Mouse (Mus musculus) limb, embryonic 11.5 days (tissue): ENCODE measurements at regions not wholly inside any gene's neighbourhood (a gene's known extent, or its start where the extent isn't known, plus 50 kb on each side); places are given as distances from the start of the nearest gene placed in this dataset.

ENCODE experiments used
- ATAC-seq: fragments of 200-750 bp; cut with Nextera tagmentation; 2 replicates; pipeline ENCODE4 v1.8.0; 2017; ENCODE audit warnings: low read depth; ENCODE audit not compliant: insufficient number of reproducible peaks, low FRiP score, low TSS enrichment
- DNase-seq: peaks from one replicate; pipeline ENCODE4 v3.0.0-alpha.2; 2015; ENCODE audit warnings: low spot score
- H3K27ac ChIP-seq: fragments of 300-500 bp; sonication (generic); replicated peaks from 2 replicates; pipeline ENCODE4 v1.5.1; 2014; ENCODE audit warnings: low read depth, mild to moderate bottlenecking, low read length
- H3K27me3 ChIP-seq: fragments of 300-500 bp; sonication (generic); 2 replicates; pipeline ENCODE4 v1.6.1; 2014; ENCODE audit warnings: mild to moderate bottlenecking, low read length, mixed read lengths; ENCODE audit not compliant: control insufficient read depth, insufficient read depth
- H3K36me3 ChIP-seq: fragments of 300-500 bp; sonication (generic); 2 replicates; pipeline ENCODE4 v1.6.1; 2014; ENCODE audit warnings: mild to moderate bottlenecking, low read length, moderate library complexity, mixed read lengths; ENCODE audit not compliant: control insufficient read depth, insufficient read depth
- H3K4me1 ChIP-seq: fragments of 300-500 bp; sonication (generic); 2 replicates; pipeline ENCODE4 v1.6.1; 2014; ENCODE audit warnings: low read length, mixed read lengths; ENCODE audit not compliant: control insufficient read depth, insufficient read depth
- H3K4me2 ChIP-seq: fragments of 300-500 bp; sonication (generic); 2 replicates; pipeline ENCODE4 v1.6.1; 2014; ENCODE audit warnings: low read depth, mild to moderate bottlenecking, moderate library complexity; ENCODE audit not compliant: severe bottlenecking
- H3K4me3 ChIP-seq: fragments of 300-500 bp; sonication (generic); 2 replicates; pipeline ENCODE4 v1.5.1; 2014; ENCODE audit warnings: low read depth, low read length
- H3K9ac ChIP-seq: fragments of 300-500 bp; sonication (generic); 2 replicates; pipeline ENCODE4 v1.6.1; 2014; ENCODE audit warnings: mild to moderate bottlenecking, low read length
- H3K9me3 ChIP-seq: fragments of 300-500 bp; sonication (generic); 2 replicates; pipeline ENCODE4 v1.6.1; 2016; ENCODE audit warnings: low read length; ENCODE audit not compliant: control insufficient read depth
- whole genome bisulfite sequencing: fragments of 180-500 bp; shearing (Covaris S2); extraction: QIAGEN DNeasy Blood & Tissue Kit; methylation state at CpG from one replicate; pipeline ENCODE4 v1.1.7; 2014; 5-methylcytosine and 5-hydroxymethylcytosine counted together

DNA sequence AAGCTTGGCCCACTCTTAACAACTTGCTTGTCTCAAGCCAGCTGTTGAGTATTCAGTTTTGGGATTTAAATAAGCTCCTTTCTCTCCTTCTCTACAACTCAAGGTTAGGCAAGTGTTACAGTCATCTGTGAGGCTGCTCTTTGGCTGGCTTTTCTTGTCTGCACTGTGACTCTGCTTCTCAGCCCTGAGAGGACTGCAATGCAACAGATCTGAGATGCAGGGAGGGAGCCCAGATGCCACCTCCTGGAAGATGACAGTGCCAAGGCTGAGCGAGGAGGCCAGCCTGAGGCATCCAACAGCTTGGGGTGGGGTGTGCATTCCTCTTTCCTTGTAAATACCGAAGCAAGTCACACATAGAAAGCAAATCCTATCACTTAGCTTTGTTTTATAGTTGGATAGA, 86.2 kb upstream of the Arhgap32 start:
- no peak overlapping the region for H3K27ac ChIP-seq

DNA sequence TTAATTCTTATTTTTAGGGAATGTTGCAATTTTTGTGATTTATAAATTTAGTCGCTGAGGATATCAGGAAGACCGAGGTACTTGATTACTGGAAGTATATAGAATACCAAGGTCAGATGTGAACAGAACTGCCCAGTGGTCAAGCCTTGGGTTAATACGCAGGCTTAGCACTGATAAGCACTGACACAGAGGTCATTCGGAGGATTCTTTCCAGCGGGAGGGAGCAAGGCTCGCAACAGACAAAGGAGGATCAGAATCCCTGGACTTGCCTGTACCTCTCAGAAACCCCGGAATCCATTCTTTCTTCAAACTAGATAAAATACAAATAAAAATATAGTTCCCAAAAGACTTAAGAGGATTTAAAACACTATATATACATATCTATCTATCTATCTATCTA, 85.7 kb upstream of the Arhgap32 start:
- Histone ChIP-seq H3K4me1 (peaks cover 6% of the 10 kb centered on the region; the same call in 1 of the 2 replicates), H3K27me3 (no peaks in the 10 kb centered on the region), H3K36me3 (no peaks in the 10 kb centered on the region), H3K4me3 (no peak overlapping the region), H3K9ac (no peak overlapping the region), H3K27ac (no peak overlapping the region), H3K4me2 (no peak overlapping the region), H3K9me3 (no peaks in the 10 kb centered on the region)
- 65% methylated on average over 7 of the region's 7 CpGs for WGBS
- no peak for ATAC-seq
- no peak for DNase-seq

More for the DNA sequence above, 86.2 kb upstream of the Arhgap32 start:
- H3K4me3 ChIP-seq, result no peak overlapping the region
- DNase-seq (no peak), ATAC-seq (no peak)
- peaks cover 6% of the 10 kb centered on the region; the same call in 1 of the 2 replicates for H3K4me1 ChIP-seq
- WGBS, result 51% methylated on average over 2 of the region's 2 CpGs
- no peaks in the 10 kb centered on the region for H3K9me3 ChIP-seq
- no peaks in the 10 kb centered on the region for H3K27me3 ChIP-seq
- no peak overlapping the region for H3K4me2 ChIP-seq
- H3K9ac ChIP-seq, result no peak overlapping the region
- no peaks in the 10 kb centered on the region for H3K36me3 ChIP-seq

DNA sequence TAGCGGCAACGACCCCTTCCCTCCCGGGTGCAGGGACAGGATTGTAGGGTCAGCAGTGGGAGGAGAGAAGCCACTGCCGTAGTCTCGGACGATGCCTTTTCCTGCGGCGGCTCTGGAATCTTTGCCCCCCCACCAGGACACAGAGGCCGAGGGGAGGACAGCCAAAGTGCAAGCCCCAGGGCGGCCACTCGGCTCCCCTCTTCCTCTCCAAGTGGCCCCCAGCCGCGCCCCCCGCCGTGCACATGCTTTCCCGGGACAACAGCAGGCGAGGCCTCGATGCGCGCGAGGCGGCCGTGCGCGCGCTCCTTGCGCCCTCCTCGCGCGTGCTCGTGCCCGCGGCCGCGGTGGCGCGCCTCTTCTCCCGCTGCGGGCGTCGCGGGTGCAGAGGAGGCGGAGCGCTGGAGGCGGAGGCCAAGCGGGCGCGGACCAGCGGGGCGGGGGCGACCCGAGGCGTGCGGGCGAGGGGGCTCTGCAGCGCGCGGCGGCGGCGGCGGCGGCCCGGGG, 83.9 kb upstream of the Arhgap32 start:
- peaks cover 6% of the 10 kb centered on the region; the same call in 1 of the 2 replicates for H3K4me1 ChIP-seq
- ATAC-seq, result peak; percentile 84
- H3K27ac ChIP-seq, result peak overlapping the region; percentile 58
- peak; percentile 90 for DNase-seq
- H3K4me3 ChIP-seq, result peak overlapping the region; percentile 79
- no peaks in the 10 kb centered on the region for H3K9me3 ChIP-seq
- no peaks in the 10 kb centered on the region for H3K36me3 ChIP-seq
- no peaks in the 10 kb centered on the region for H3K27me3 ChIP-seq
- WGBS, result 0% methylated on average over 34 of the region's 64 CpGs
- H3K9ac ChIP-seq, result peak overlapping the region; percentile 90
- H3K4me2 ChIP-seq, result peak overlapping the region; percentile 78

GRCm38 (mm10) chr9:32032521-32033185, 83.3 kb upstream of the Arhgap32 start:
- Histone ChIP-seq H3K27ac (peak overlapping the region; percentile 58), H3K9me3 (no peaks in the 10 kb centered on the region), H3K4me1 (peaks cover 6% of the 10 kb centered on the region; the same call in 1 of the 2 replicates), H3K4me3 (peak overlapping the region; percentile 79), H3K36me3 (no peaks in the 10 kb centered on the region), H3K9ac (peak overlapping the region; percentile 90), H3K4me2 (peak overlapping the region; percentile 78), H3K27me3 (no peaks in the 10 kb centered on the region)
- DNase-seq, result peak; percentile 71
- 1% methylated on average over 41 of the region's 94 CpGs for whole genome bisulfite sequencing
- peak; percentile 55; the same call in 1 of the 2 replicates for ATAC-seq

- Histone ChIP-seq H3K9me3 (no peaks in the 10 kb centered on the region), H3K9ac (no peak overlapping the region), H3K4me2 (no peak overlapping the region), H3K27ac (no peak overlapping the region), H3K4me3 (no peak overlapping the region), H3K27me3 (no peaks in the 10 kb centered on the region), H3K36me3 (no peaks in the 10 kb centered on the region), H3K4me1 (peaks cover 6% of the 10 kb centered on the region; the same call in 1 of the 2 replicates)
- 14% methylated on average over 6 of the region's 6 CpGs for WGBS
- ATAC-seq (no peak), DNase-seq (peak; percentile 52)
Measured at GRCm38 (mm10) chr9:32033937-32034336, 82.0 kb upstream of the Arhgap32 start.

GRCm38 (mm10) chr9:32039999-32040398, 75.9 kb upstream of the Arhgap32 start:
- ATAC-seq (no peak), DNase-seq (no peak)
- no peak overlapping the region for H3K4me3 ChIP-seq
- H3K9ac ChIP-seq, result no peak overlapping the region
- no peaks in the 10 kb centered on the region for H3K4me1 ChIP-seq
- no peaks in the 10 kb centered on the region for H3K27me3 ChIP-seq
- H3K4me2 ChIP-seq, result no peak overlapping the region
- no peak overlapping the region for H3K27ac ChIP-seq
- 95% methylated on average over 2 of the region's 2 CpGs for WGBS
- H3K36me3 ChIP-seq, result no peaks in the 10 kb centered on the region
- no peaks in the 10 kb centered on the region for H3K9me3 ChIP-seq

GRCm38 (mm10) chr9:32043344-32043743, 72.6 kb upstream of the Arhgap32 start:
- Histone ChIP-seq H3K36me3 (no peaks in the 10 kb centered on the region), H3K4me3 (no peak overlapping the region), H3K9ac (no peak overlapping the region), H3K4me2 (no peak overlapping the region), H3K27me3 (no peaks in the 10 kb centered on the region), H3K27ac (no peak overlapping the region), H3K9me3 (no peaks in the 10 kb centered on the region), H3K4me1 (no peaks in the 10 kb centered on the region)
- WGBS, result 95% methylated on average over 1 of the region's 1 CpGs
- DNase-seq, result no peak
- ATAC-seq, result no peak

DNA sequence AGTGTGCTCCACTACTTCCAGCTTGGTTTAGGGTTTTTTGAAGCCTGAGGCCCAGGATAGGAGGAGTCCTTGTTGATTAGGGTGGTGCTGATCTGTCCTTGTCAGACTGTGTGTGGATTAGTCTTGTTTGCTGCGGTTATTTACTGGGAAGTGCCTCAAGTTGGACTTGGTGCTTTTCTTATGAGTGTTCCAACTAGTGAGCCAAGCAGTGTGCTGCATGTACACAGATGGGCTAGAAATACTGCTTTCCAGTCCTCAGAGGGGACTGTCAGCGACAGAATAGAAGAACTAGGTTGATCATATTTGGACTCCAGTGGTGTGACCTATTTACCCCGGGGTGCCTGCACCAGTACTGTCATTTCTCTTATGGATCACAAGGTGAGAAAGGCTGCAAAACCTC, 69.1 kb upstream of the Arhgap32 start:
- Histone ChIP-seq H3K27ac (no peak overlapping the region), H3K4me2 (no peak overlapping the region), H3K36me3 (no peaks in the 10 kb centered on the region), H3K9ac (no peak overlapping the region), H3K27me3 (no peaks in the 10 kb centered on the region), H3K4me1 (peaks cover 2% of the 10 kb centered on the region; the same call in 1 of the 2 replicates), H3K9me3 (no peaks in the 10 kb centered on the region), H3K4me3 (no peak overlapping the region)
- DNase-seq (no peak), ATAC-seq (no peak)
- 93% methylated on average over 3 of the region's 3 CpGs for WGBS
